Mouse (Mus musculus): ENCODE results near the gene Prom1. TPM values are rescaled to one million over a fixed set of nuclear protein-coding genes. Genes with fewer than 3 reads are reported as not detected.
"Not testable (repeated sequence)": the region's sequence is repeated elsewhere in the genome, so short reads cannot be mapped to it uniquely, and the experiment has no call there.

Prom1 gene
- total RNA-seq (2015) (59.7 and 64.9 TPM in 2 replicates), total RNA-seq (2017) (42.3 and 54.7 TPM in 2 replicates)

GRCm38 (mm10) chr5:44101231-44102110, at the start of gene Prom1:
Prom1 (minus strand) TSS chr5:44102032.
- ATAC-seq (replicated peaks; ENCODE audit: poor library complexity), result peak; percentile 20; the same call in 1 of the 2 replicates

GRCm38 (mm10) chr5:44147732-44148131, 45.9 kb upstream of the Prom1 start:
- no peak for ATAC-seq (replicated peaks; ENCODE audit: poor library complexity)

- ATAC-seq (replicated peaks; ENCODE audit: poor library complexity), result peak; percentile 99
Measured at GRCm38 (mm10) chr5:44146437-44147332, 44.9 kb upstream of the Prom1 start.

- no peak for ATAC-seq (replicated peaks; ENCODE audit: poor library complexity)
Measured at GRCm38 (mm10) chr5:44143467-44144235, 41.8 kb upstream of the Prom1 start.

- peak; percentile 97 for ATAC-seq (replicated peaks; ENCODE audit: poor library complexity)
Measured at GRCm38 (mm10) chr5:44127487-44127886, 25.7 kb upstream of the Prom1 start.

GRCm38 (mm10) chr5:44126574-44126973, 24.7 kb upstream of the Prom1 start:
- ATAC-seq (replicated peaks; ENCODE audit: poor library complexity), result not testable (repeated sequence)

- no peak for ATAC-seq (replicated peaks; ENCODE audit: poor library complexity)
Measured at GRCm38 (mm10) chr5:44121390-44121789, 19.6 kb upstream of the Prom1 start.

GRCm38 (mm10) chr5:44113138-44113537, 11.3 kb upstream of the Prom1 start:
- no peak for ATAC-seq (replicated peaks; ENCODE audit: poor library complexity)

- ATAC-seq (replicated peaks; ENCODE audit: poor library complexity), result no peak
Measured at GRCm38 (mm10) chr5:44109121-44109520, 7.3 kb upstream of the Prom1 start.

GRCm38 (mm10) chr5:44108125-44108524, 6.3 kb upstream of the Prom1 start:
- no peak for ATAC-seq (replicated peaks; ENCODE audit: poor library complexity)

- no peak for ATAC-seq (replicated peaks; ENCODE audit: poor library complexity)
Measured at GRCm38 (mm10) chr5:44105192-44105591, 3.4 kb upstream of the Prom1 start.

- ATAC-seq (replicated peaks; ENCODE audit: poor library complexity), result no peak
Measured at GRCm38 (mm10) chr5:44104686-44105085, 2.9 kb upstream of the Prom1 start.

- ATAC-seq (replicated peaks; ENCODE audit: poor library complexity), result peak; percentile 59
Measured at GRCm38 (mm10) chr5:44104120-44104519, 2.3 kb upstream of the Prom1 start.

- ATAC-seq (replicated peaks; ENCODE audit: poor library complexity), result no peak
Measured at GRCm38 (mm10) chr5:44103121-44103520, 1.3 kb upstream of the Prom1 start.

GRCm38 (mm10) chr5:44100544-44101230, 1.1 kb downstream of the Prom1 start:
- peak; percentile 54 for ATAC-seq (replicated peaks; ENCODE audit: poor library complexity)

GRCm38 (mm10) chr5:44100187-44100543, 1.7 kb downstream of the Prom1 start:
- ATAC-seq (replicated peaks; ENCODE audit: poor library complexity), result no peak

- ATAC-seq (replicated peaks; ENCODE audit: poor library complexity), result no peak
Measured at GRCm38 (mm10) chr5:44096996-44097395, 4.8 kb downstream of the Prom1 start.

- ATAC-seq (replicated peaks; ENCODE audit: poor library complexity), result no peak
Measured at GRCm38 (mm10) chr5:44096106-44096505, 5.7 kb downstream of the Prom1 start.

GRCm38 (mm10) chr5:44095697-44096096, 6.1 kb downstream of the Prom1 start:
- ATAC-seq (replicated peaks; ENCODE audit: poor library complexity), result no peak

GRCm38 (mm10) chr5:44087034-44087433, 14.8 kb downstream of the Prom1 start:
- no peak for ATAC-seq (replicated peaks; ENCODE audit: poor library complexity)

All from megakaryocyte progenitor cell, adult 5-6 weeks (primary cell).